Comparison of ENCODE assay signal across 8 mouse cellular contexts in genomic region chr9:106280808-106281544, GRCm38 (mm10). TPM values are rescaled to one million over a fixed set of nuclear protein-coding genes. Genes with fewer than 3 reads are reported as not detected.
DNase-seq lines count a peak whose midpoint lies in the region; ATAC-seq lines count a peak whose summit lies in the region.

Gene Poc1a, plus strand, starts transcription at chr9:106281061.

- H3K9ac ChIP-seq in heart, embryonic 14.5 days (ENCODE audit: low read length): peak within 1 kb of the TSS; percentile 82
- peak within 1 kb of the TSS; percentile 89 for H3K9ac ChIP-seq in liver, embryonic 13.5 days
- H3K9ac ChIP-seq in stomach, embryonic 16.5 days (ENCODE audit: low read length): peak within 1 kb of the TSS; percentile 73

- peak within 1 kb of the TSS; percentile 64 to 86 for H3K27ac ChIP-seq in heart, embryonic 14.5 days (replicated peaks in 1 of 2; ENCODE audit: control insufficient read depth in 1 of 2, insufficient read depth in 1 of 2, low read depth in 2 of 2, low read length in 2 of 2)
- peak within 1 kb of the TSS; percentile 67 for H3K27ac ChIP-seq in liver, embryonic 13.5 days
- H3K27ac ChIP-seq in stomach, embryonic 16.5 days (ENCODE audit: low read length): peak within 1 kb of the TSS; percentile 83

- H3K27me3 ChIP-seq in heart, embryonic 14.5 days (ENCODE audit: control insufficient read depth, insufficient read depth, low read length): no peaks in the 10 kb centered on the region
- no peaks in the 10 kb centered on the region for H3K27me3 ChIP-seq in liver, embryonic 13.5 days
- no peaks in the 10 kb centered on the region for H3K27me3 ChIP-seq in stomach, embryonic 16.5 days (ENCODE audit: control insufficient read depth, insufficient read depth, low read length)

- peak; percentile 95 for ATAC-seq in CD4-positive, CD25-positive, alpha-beta regulatory T cell, adult 4 months
- ATAC-seq in heart, embryonic 14.5 days (ENCODE audit: insufficient number of reproducible peaks, insufficient read depth, low FRiP score, low read depth): peak; percentile 94
- ATAC-seq in liver, embryonic 13.5 days (ENCODE audit: low read depth): peak; percentile 97
- peak; percentile 96 for ATAC-seq in stomach, embryonic 16.5 days (ENCODE audit: insufficient read depth, low FRiP score)

- peaks cover 6 to 15% of the 10 kb centered on the region in 2 experiments; a peak in 3 of 4 replicates for H3K4me1 ChIP-seq in heart, embryonic 14.5 days (ENCODE audit: control insufficient read depth in 2 of 2, insufficient read depth in 2 of 2, low read length in 2 of 2)
- H3K4me1 ChIP-seq in liver, embryonic 13.5 days (replicated peaks): peaks cover 26% of the 10 kb centered on the region
- H3K4me1 ChIP-seq in stomach, embryonic 16.5 days (ENCODE audit: control insufficient read depth, insufficient read depth, low read length): peaks cover 13% of the 10 kb centered on the region

- peak within 1 kb of the TSS; percentile 88 for H3K4me2 ChIP-seq in heart, embryonic 14.5 days (ENCODE audit: low read length)
- peak within 1 kb of the TSS; percentile 85 for H3K4me2 ChIP-seq in liver, embryonic 13.5 days
- peak within 1 kb of the TSS; percentile 90 for H3K4me2 ChIP-seq in stomach, embryonic 16.5 days (ENCODE audit: low read depth, low read length)

- WGBS in heart, embryonic 14.5 days: under 1% methylated on average over 47 of the region's 47 CpGs
- WGBS in liver, embryonic 13.5 days (ENCODE audit: insufficient replicate concordance): under 1% methylated on average over 47 of the region's 47 CpGs
- whole genome bisulfite sequencing in stomach, embryonic 16.5 days: under 1% methylated on average over 47 of the region's 47 CpGs

- peaks cover 30% of the 10 kb centered on the region for H3K36me3 ChIP-seq in heart, embryonic 14.5 days (ENCODE audit: control insufficient read depth, insufficient read depth, low read length)
- H3K36me3 ChIP-seq in liver, embryonic 13.5 days: peaks cover 20% of the 10 kb centered on the region
- H3K36me3 ChIP-seq in stomach, embryonic 16.5 days (ENCODE audit: control insufficient read depth, insufficient read depth, low read length): no peaks in the 10 kb centered on the region

- peak within 1 kb of the TSS; percentile 70 to 73 for H3K4me3 ChIP-seq in heart, embryonic 14.5 days (ENCODE audit: control insufficient read depth in 1 of 2, insufficient read depth in 1 of 2, low read depth in 1 of 2, low read length in 2 of 2)
- H3K4me3 ChIP-seq in liver, embryonic 13.5 days (replicated peaks): peak within 1 kb of the TSS; percentile 81
- peak within 1 kb of the TSS; percentile 71 for H3K4me3 ChIP-seq in stomach, embryonic 16.5 days (replicated peaks; ENCODE audit: low read length)

- no peaks in the 10 kb centered on the region for H3K9me3 ChIP-seq in heart, embryonic 14.5 days (ENCODE audit: control insufficient read depth, low read length)
- no peaks in the 10 kb centered on the region for H3K9me3 ChIP-seq in liver, embryonic 13.5 days (replicated peaks)
- H3K9me3 ChIP-seq in stomach, embryonic 16.5 days (replicated peaks; ENCODE audit: control insufficient read depth, low read length): no peaks in the 10 kb centered on the region

- peak; percentile 96 for DNase-seq in c-Kit-negative CD71-positive TER-119-positive erythroid progenitor cells, embryonic 14.5 days (ENCODE audit: low read depth, low spot score)
- DNase-seq in fibroblast of lung, adult 2 months (ENCODE audit: low read depth): peak; percentile 91
- peak; percentile 96 for DNase-seq in kidney, postnatal 14 days
- peak; percentile 87 for DNase-seq in liver, embryonic 13.5 days
- peak; percentile 99 for DNase-seq in neural tube, embryonic 10.5 days (ENCODE audit: extremely low spot score, low spot score)

RNA-seq across cellular contexts. Expression of gene Poc1a, which starts in this region (rescaled TPM):
- polyA plus RNA-seq in CD4-positive, CD25-positive, alpha-beta regulatory T cell, adult 4 months (2017; shearing (Covaris generic)): 1 to 10 TPM; 2.3 to 8.0 TPM
- 24.0 and 24.3 TPM in 2 replicates for polyA plus RNA-seq in heart, embryonic 14.5 days (2014; fragmentation: Nextera tagmentation; extraction: Ambion mirVana)
- polyA plus RNA-seq in liver, embryonic 13.5 days (2015; fragmentation: Nextera tagmentation; extraction: Ambion mirVana): 27.4 and 27.8 TPM in 2 replicates
- 22.2 and 24.5 TPM in 2 replicates for polyA plus RNA-seq in stomach, embryonic 16.5 days (2015; fragmentation: Nextera tagmentation; extraction: Ambion mirVana)

Comparison
In these comparisons a context has a peak if more than half of its experiments do, and no peak if none do; other contexts are left out.
1. Peak in every context shown above with its lines: DNase-seq, ATAC-seq, H3K4me3 ChIP-seq and H3K27ac ChIP-seq.